Mouse (Mus musculus) stomach, postnatal 0 days (tissue): Measurements from ENCODE around the gene Jpt2. TPM values are rescaled to one million over a fixed set of nuclear protein-coding genes. Genes with fewer than 3 reads are reported as not detected.
"Not testable (repeated sequence)": the region's sequence is repeated elsewhere in the genome, so short reads cannot be mapped to it uniquely, and the experiment has no call there.

ENCODE experiments used
- ATAC-seq: fragments of 200-750 bp; cut with Nextera tagmentation; 2 replicates; pipeline ENCODE4 v1.8.0; 2017; ENCODE audit not compliant: low FRiP score, low TSS enrichment
- DNase-seq: peaks from one replicate; pipeline ENCODE4 v3.0.0-alpha.2; 2016; ENCODE audit warnings: low spot score
- H3K27ac ChIP-seq: fragments of 300-500 bp; sonication (generic); replicated peaks from 2 replicates; pipeline ENCODE4 v1.5.1; 2014; ENCODE audit warnings: mild to moderate bottlenecking, control low read depth
- H3K27me3 ChIP-seq: fragments of 300-500 bp; sonication (generic); 2 replicates; pipeline ENCODE4 v1.6.1; 2014; ENCODE audit warnings: low read length; ENCODE audit not compliant: control insufficient read depth, insufficient read depth
- H3K36me3 ChIP-seq: fragments of 300-500 bp; sonication (generic); 2 replicates; pipeline ENCODE4 v1.6.1; 2014; ENCODE audit warnings: low read length, mixed read lengths; ENCODE audit not compliant: control insufficient read depth, insufficient read depth
- H3K4me1 ChIP-seq: fragments of 300-500 bp; sonication (generic); replicated peaks from 2 replicates; pipeline ENCODE4 v1.6.1; 2014; ENCODE audit warnings: antibody characterized with exemption; ENCODE audit not compliant: control insufficient read depth, insufficient read depth
- H3K4me2 ChIP-seq: fragments of 300-500 bp; sonication (generic); replicated peaks from 2 replicates; pipeline ENCODE4 v1.6.1; 2014; ENCODE audit warnings: low read depth, mild to moderate bottlenecking, control low read depth, moderate library complexity
- H3K4me3 ChIP-seq: fragments of 300-500 bp; sonication (generic); 2 replicates; pipeline ENCODE4 v1.5.1; 2014; ENCODE audit warnings: low read depth, low read length, control low read depth
- H3K9ac ChIP-seq: fragments of 300-500 bp; sonication (generic); 2 replicates; pipeline ENCODE4 v1.6.1; 2014; ENCODE audit warnings: mild to moderate bottlenecking, low read length, control low read depth, mixed read lengths
- H3K9me3 ChIP-seq: fragments of 300-500 bp; sonication (generic); 2 replicates; pipeline ENCODE4 v1.6.1; 2016; ENCODE audit warnings: low read length; ENCODE audit not compliant: control insufficient read depth
- CTCF ChIP-seq: IDR thresholded peaks from 2 replicates; pipeline ENCODE4 v1.5.1; 2016; ENCODE audit warnings: antibody characterized with exemption, low read depth, mild to moderate bottlenecking, moderate library complexity
- EP300 ChIP-seq: optimal IDR thresholded peaks from 2 replicates; pipeline ENCODE3; 2016; ENCODE audit warnings: antibody characterized with exemption
- WGBS: fragments of 180-500 bp; shearing (Covaris S2); extraction: QIAGEN DNeasy Blood & Tissue Kit; methylation state at CpG from one replicate; pipeline ENCODE4 v1.1.7; 2014; 5-methylcytosine and 5-hydroxymethylcytosine counted together
- polyA plus RNA-seq: library from polyadenylated mRNA; unstranded; fragments of >200 nt; fragmentation: Nextera tagmentation; extraction: Ambion mirVana; gene quantifications from 2 replicates; pipeline ENCODE4 v1.2.1, GENCODE M21; 2015

Jpt2 gene
- polyA plus RNA-seq, 1 experiment from 2014 or later: 53.9 TPM

DNA sequence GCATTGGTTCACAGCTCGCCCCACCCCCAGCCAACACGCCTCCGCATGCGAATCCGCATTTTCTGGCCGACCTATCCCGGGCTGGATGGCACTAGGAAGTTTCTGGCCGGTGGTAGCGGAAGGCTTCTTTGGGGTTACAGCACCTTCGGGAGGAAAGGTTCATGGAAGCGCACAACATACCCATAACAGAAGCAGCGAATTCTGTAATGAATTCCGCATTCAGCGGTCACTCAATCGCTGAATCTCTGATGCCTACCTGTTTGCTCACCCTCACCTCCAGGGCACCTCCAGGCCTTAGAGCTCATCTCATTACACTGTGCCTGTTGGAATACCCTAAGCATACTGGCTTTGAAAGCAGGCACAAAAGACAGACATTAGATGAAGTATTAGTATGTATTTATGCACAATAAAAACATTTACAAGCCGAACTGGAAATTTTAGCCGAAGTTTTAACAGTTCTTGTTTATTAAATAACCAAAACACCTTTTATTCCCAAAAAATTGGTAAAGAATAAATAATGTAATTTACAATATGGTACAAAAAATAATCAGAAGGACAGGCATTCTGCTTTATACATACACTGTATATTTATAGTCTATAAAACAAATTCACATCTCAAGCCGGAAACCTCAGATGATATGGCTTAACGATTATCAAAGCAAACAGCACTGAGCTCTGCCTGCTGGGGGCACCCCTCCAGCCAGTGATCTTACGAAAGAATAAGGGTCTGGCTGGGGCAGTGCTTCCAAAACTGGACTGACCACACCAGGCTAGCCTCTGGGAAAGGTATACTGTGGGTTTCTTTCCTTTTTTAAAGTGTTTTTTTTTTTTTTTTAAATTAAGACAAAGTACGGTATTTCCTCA is 595 bp upstream of the Jpt2 start:
- peak overlapping the region; percentile 41; the same call in 1 of the 2 replicates for H3K9ac ChIP-seq
- WGBS: 9% methylated on average over 21 of the region's 21 CpGs
- H3K9me3 ChIP-seq: no peaks in the 10 kb centered on the region
- no peak overlapping the region for H3K27ac ChIP-seq
- peak overlapping the region; percentile 92 for H3K4me3 ChIP-seq
- DNase-seq (no peak), ATAC-seq (peak; percentile 38)
- no peaks in the 10 kb centered on the region for H3K4me1 ChIP-seq
- H3K4me2 ChIP-seq: peak overlapping the region; percentile 80
- no peaks in the 10 kb centered on the region for H3K27me3 ChIP-seq
- TF ChIP-seq CTCF: 0 out of 2 replicates have a peak, but pooled peaks have one; percentile 13
- TF ChIP-seq EP300: no peak
- peaks cover 24% of the 10 kb centered on the region for H3K36me3 ChIP-seq

DNA sequence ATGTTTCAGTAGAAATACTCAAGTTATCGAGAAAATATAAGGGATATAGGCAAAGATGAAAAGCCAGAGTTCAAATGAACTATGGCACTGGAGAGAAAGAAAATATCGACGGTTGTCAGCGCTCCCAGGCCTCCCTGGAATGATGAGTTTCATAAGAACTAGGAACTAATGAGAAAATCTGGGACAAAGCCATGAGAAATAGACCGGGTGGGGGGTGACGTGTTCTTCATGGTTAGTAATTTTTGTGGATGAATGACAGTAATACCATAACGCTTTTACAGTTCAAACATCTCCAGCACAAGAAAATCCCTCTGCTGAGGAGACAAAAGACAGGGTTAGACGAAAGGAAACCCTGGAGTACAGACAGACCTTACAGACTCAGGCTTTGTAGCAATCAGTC is 1.1 kb downstream of the Jpt2 start:
- peak overlapping the region; percentile 80 for H3K4me2 ChIP-seq
- peak overlapping the region; percentile 82 for H3K9ac ChIP-seq
- H3K27me3 ChIP-seq: no peaks in the 10 kb centered on the region
- H3K4me1 ChIP-seq: no peaks in the 10 kb centered on the region
- DNase-seq (no peak), ATAC-seq (no peak)
- H3K4me3 ChIP-seq: peak overlapping the region; percentile 92
- no peaks in the 10 kb centered on the region for H3K9me3 ChIP-seq
- 33% methylated on average over 8 of the region's 8 CpGs for WGBS
- TF ChIP-seq CTCF (no peak), EP300 (no peak)
- peaks cover 13% of the 10 kb centered on the region for H3K36me3 ChIP-seq
- no peak overlapping the region for H3K27ac ChIP-seq

DNA sequence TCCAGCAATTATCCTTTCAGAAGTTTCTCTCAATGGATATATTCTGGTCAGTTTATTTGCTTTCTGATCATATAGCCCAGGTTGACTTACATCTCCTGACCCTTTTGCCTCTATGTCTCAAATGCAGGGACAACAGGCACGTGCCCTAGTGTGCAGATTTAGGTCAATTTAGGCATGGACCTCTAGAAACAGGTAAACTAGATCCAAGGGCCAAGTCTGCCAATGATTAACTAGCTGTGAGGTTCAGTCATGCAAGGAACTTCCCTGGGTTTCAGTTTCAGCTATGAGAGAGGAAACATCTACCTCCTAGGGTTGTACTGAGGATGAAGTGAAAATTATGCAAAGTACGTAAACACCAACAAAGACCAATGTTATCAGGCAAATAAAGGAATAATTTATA is 7.2 kb downstream of the Jpt2 start:
- no peak for ATAC-seq
- no peak for DNase-seq
- Histone ChIP-seq H3K9me3 (no peaks in the 10 kb centered on the region), H3K27ac (no peak overlapping the region), H3K4me3 (no peak overlapping the region), H3K4me1 (no peaks in the 10 kb centered on the region; the same call in 1 of the 2 replicates), H3K36me3 (peaks cover 6% of the 10 kb centered on the region; the same call in 1 of the 2 replicates), H3K9ac (no peak overlapping the region), H3K4me2 (no peak overlapping the region), H3K27me3 (no peaks in the 10 kb centered on the region)
- WGBS: 75% methylated on average over 2 of the region's 2 CpGs
- TF ChIP-seq EP300 (no peak), CTCF (no peak)

DNA sequence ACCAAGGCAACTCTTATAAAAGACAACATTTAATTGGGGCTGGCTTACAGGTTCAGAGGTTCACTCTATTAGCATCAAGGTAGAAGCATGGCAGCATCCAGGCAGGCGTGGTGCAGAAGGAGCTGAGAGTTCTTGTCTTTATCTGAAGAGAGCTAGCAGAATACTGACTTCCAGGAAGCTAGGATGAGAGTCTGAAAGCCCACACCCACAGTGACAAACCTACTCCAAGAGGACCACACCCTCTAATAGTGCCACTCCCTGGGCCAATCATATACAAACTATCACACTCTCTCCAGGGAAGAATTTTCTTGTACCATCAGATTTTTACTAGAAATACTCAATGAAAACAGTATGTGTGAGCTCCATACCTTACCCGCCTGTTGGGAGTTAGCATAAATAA is 9.8 kb downstream of the Jpt2 start:
- no peak overlapping the region for H3K4me3 ChIP-seq
- H3K27ac ChIP-seq: peak overlapping the region; percentile 70
- 77% methylated on average over 2 of the region's 2 CpGs for WGBS
- ATAC-seq (0 out of 2 replicates have a peak, but pooled peaks have one; percentile 24), DNase-seq (no peak)
- no peak overlapping the region for H3K9ac ChIP-seq
- peaks cover 6% of the 10 kb centered on the region; the same call in 1 of the 2 replicates for H3K36me3 ChIP-seq
- TF ChIP-seq EP300 (no peak), CTCF (no peak)
- no peaks in the 10 kb centered on the region for H3K27me3 ChIP-seq
- no peaks in the 10 kb centered on the region; the same call in 1 of the 2 replicates for H3K4me1 ChIP-seq
- H3K4me2 ChIP-seq: no peak overlapping the region
- H3K9me3 ChIP-seq: no peaks in the 10 kb centered on the region

DNA sequence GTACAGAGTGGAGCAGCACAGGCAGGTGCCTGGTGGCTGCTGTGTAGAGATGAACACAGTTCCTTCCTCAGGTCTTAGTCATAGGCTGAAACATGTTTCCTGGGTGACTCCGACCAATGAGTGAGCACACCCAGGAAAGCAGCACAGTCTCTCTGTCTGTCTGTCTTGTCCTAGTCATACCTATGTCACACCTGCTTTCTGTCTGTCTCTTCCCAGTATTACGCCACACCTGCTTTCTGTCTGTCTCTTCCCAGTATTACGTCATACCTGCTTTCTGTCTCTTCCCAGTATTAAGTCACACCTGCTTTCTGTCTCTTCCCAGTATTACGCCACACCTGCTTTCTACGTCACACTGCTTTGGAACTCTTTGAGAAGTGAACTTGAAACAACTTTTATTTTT is 12.3 kb downstream of the Jpt2 start:
- Histone ChIP-seq H3K36me3 (peaks cover 6% of the 10 kb centered on the region; the same call in 1 of the 2 replicates), H3K4me2 (no peak overlapping the region), H3K9ac (no peak overlapping the region), H3K27ac (no peak overlapping the region), H3K9me3 (no peaks in the 10 kb centered on the region), H3K4me3 (no peak overlapping the region), H3K4me1 (no peaks in the 10 kb centered on the region; the same call in 1 of the 2 replicates), H3K27me3 (no peaks in the 10 kb centered on the region)
- WGBS: 80% methylated on average over 5 of the region's 5 CpGs
- ATAC-seq (peak; percentile 67), DNase-seq (no peak)
- TF ChIP-seq EP300 (no peak), CTCF (no peak)

- not testable (repeated sequence) for H3K4me2 ChIP-seq, H3K4me1 ChIP-seq, H3K36me3 ChIP-seq, H3K9me3 ChIP-seq, H3K27ac ChIP-seq, H3K4me3 ChIP-seq, H3K9ac ChIP-seq, DNase-seq, ATAC-seq, H3K27me3 ChIP-seq
- WGBS: 87% methylated on average over 1 of the region's 1 CpGs
These were observed 16.9 kb downstream of the Jpt2 start for GRCm38 (mm10) chr17:24943589-24943988.
